In the genomic region with DNA sequence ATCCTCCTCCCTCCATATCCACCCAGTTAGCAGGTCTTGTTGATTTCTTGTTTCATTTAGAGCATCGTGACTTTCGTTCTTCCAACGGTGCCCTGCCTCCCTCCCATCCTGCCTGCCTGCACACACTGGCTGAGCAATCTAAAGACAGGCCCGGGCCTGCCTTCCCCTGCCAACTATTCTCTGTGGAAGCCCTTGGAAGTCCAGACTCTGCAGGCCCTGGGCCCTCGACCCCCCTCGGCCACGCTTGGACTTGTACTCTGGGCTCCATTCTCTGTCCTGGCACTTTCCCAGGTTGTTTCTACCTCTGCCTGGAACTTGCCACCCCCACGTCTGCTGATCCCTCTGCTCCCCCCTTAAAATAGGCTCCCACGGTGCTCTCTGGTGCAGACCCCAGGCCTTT, we compare ENCODE assay signal across 12 mouse cellular contexts. TPM values are rescaled to one million over a fixed set of nuclear protein-coding genes. Genes with fewer than 3 reads are reported as not detected.
DNase-seq lines count a peak whose midpoint lies in the region; ATAC-seq and TF ChIP-seq lines count a peak whose summit lies in the region.
"Had no signal": no experiment of that assay in that cellular context is flagged by ENCODE, and none has a peak within 500 bp of the region (broad histone marks: within the 10 kb centered on the region; RNA-seq: fewer than 3 reads in every experiment).

No protein-coding gene starts in this region.

- no peak for DNase-seq in heart, postnatal 10 days
- no peak for DNase-seq in midbrain, embryonic 14.5 days
- no peak for DNase-seq in hindbrain, postnatal 0 days (ENCODE audit: low spot score)
- no peak for DNase-seq in left cerebral cortex, postnatal 14 days (ENCODE audit: low spot score in 2 of 2)
- DNase-seq: gastrocnemius, postnatal 10 days; thymus, postnatal 36 days had no signal

- no peaks in the 10 kb centered on the region for H3K9me3 ChIP-seq in heart, embryonic 15.5 days (replicated peaks)
- no peaks in the 10 kb centered on the region for H3K9me3 ChIP-seq in midbrain, embryonic 14.5 days (ENCODE audit: control insufficient read depth, low read length)
- no peaks in the 10 kb centered on the region for H3K9me3 ChIP-seq in midbrain, embryonic 16.5 days (replicated peaks; ENCODE audit: control insufficient read depth, low read length, poor library complexity, severe bottlenecking)
- H3K9me3 ChIP-seq in hindbrain, postnatal 0 days (ENCODE audit: low read length) = no peaks in the 10 kb centered on the region
- no peaks in the 10 kb centered on the region for H3K9me3 ChIP-seq in stomach, embryonic 15.5 days

- no peak for TF ChIP-seq CTCF in hindbrain, postnatal 0 days (IDR thresholded peaks at IDR 0.05; ENCODE audit: low read depth)

- H3K4me1 ChIP-seq in heart, embryonic 15.5 days (replicated peaks) = peaks cover 78% of the 10 kb centered on the region
- H3K4me1 ChIP-seq in midbrain, embryonic 14.5 days (ENCODE audit: control insufficient read depth, insufficient read depth, low read length) = 0 out of 2 replicates have a peak, but pooled peaks cover 3% of the 10 kb centered on the region
- peaks cover 5% of the 10 kb centered on the region for H3K4me1 ChIP-seq in midbrain, embryonic 16.5 days (ENCODE audit: control insufficient read depth, insufficient read depth, low read length)
- H3K4me1 ChIP-seq in hindbrain, postnatal 0 days (ENCODE audit: insufficient read depth, low read length) = peaks cover 30% of the 10 kb centered on the region
- H3K4me1 ChIP-seq in stomach, embryonic 15.5 days = peaks cover 71% of the 10 kb centered on the region

- H3K4me3 ChIP-seq in heart, embryonic 15.5 days = no peak overlapping the region
- no peak overlapping the region for H3K4me3 ChIP-seq in midbrain, embryonic 14.5 days (replicated peaks; ENCODE audit: low read depth, low read length)
- H3K4me3 ChIP-seq in midbrain, embryonic 16.5 days (ENCODE audit: low read depth, low read length) = no peak overlapping the region
- H3K4me3 ChIP-seq in hindbrain, postnatal 0 days (ENCODE audit: low read length) = no peak overlapping the region
- no peak overlapping the region for H3K4me3 ChIP-seq in stomach, embryonic 15.5 days (replicated peaks)

- H3K27ac ChIP-seq in heart, embryonic 15.5 days = peak overlapping the region; percentile 27
- H3K27ac ChIP-seq in midbrain, embryonic 14.5 days (replicated peaks; ENCODE audit: low read depth, low read length) = no peak overlapping the region
- no peak overlapping the region for H3K27ac ChIP-seq in midbrain, embryonic 16.5 days (ENCODE audit: low read length)
- H3K27ac ChIP-seq in hindbrain, postnatal 0 days = peak overlapping the region; percentile 11; the same call in 1 of the 2 replicates
- peak overlapping the region; percentile 49 for H3K27ac ChIP-seq in stomach, embryonic 15.5 days

- no peaks in the 10 kb centered on the region for H3K36me3 ChIP-seq in heart, embryonic 15.5 days
- no peaks in the 10 kb centered on the region for H3K36me3 ChIP-seq in midbrain, embryonic 14.5 days (ENCODE audit: control insufficient read depth, insufficient read depth, low read length)
- H3K36me3 ChIP-seq in midbrain, embryonic 16.5 days (ENCODE audit: control insufficient read depth, insufficient read depth, low read length) = no peaks in the 10 kb centered on the region
- no peaks in the 10 kb centered on the region for H3K36me3 ChIP-seq in hindbrain, postnatal 0 days (ENCODE audit: insufficient read depth, low read length)
- no peaks in the 10 kb centered on the region for H3K36me3 ChIP-seq in stomach, embryonic 15.5 days

- no peak for ATAC-seq in heart, embryonic 15.5 days (replicated peaks; ENCODE audit: insufficient number of reproducible peaks, insufficient read depth, low FRiP score, low read depth)
- ATAC-seq in midbrain, embryonic 14.5 days (ENCODE audit: low FRiP score, low TSS enrichment) = no peak
- ATAC-seq in midbrain, embryonic 16.5 days = no peak
- no peak for ATAC-seq in hindbrain, postnatal 0 days
- no peak for ATAC-seq in stomach, embryonic 15.5 days (ENCODE audit: insufficient read depth, low FRiP score, low read depth)
- ATAC-seq: activated CD4-positive, CD25-positive, alpha-beta regulatory T cell, adult 4 months had no signal

- intact Hi-C loops in heart, postnatal 10 days (cut with DNase I) = no loop called here
- intact Hi-C loops in left cerebral cortex, postnatal 14 days (cut with DNase I) = no loop called here

- 68% methylated on average over 9 of the region's 9 CpGs for WGBS in heart, embryonic 15.5 days
- 83% methylated on average over 9 of the region's 9 CpGs for WGBS in midbrain, embryonic 14.5 days
- 77% methylated on average over 9 of the region's 9 CpGs for WGBS in midbrain, embryonic 16.5 days
- 57% methylated on average over 9 of the region's 9 CpGs for WGBS in hindbrain, postnatal 0 days
- WGBS in stomach, embryonic 15.5 days = 74% methylated on average over 9 of the region's 9 CpGs

- H3K4me2 ChIP-seq in heart, embryonic 15.5 days = no peak overlapping the region
- no peak overlapping the region for H3K4me2 ChIP-seq in midbrain, embryonic 14.5 days (ENCODE audit: low read length)
- H3K4me2 ChIP-seq in midbrain, embryonic 16.5 days (ENCODE audit: low read length) = no peak overlapping the region
- H3K4me2 ChIP-seq in hindbrain, postnatal 0 days (ENCODE audit: low read depth, low read length) = no peak overlapping the region
- no peak overlapping the region for H3K4me2 ChIP-seq in stomach, embryonic 15.5 days

- H3K9ac ChIP-seq in heart, embryonic 15.5 days = peak overlapping the region; percentile 7; the same call in 1 of the 2 replicates
- H3K9ac ChIP-seq in midbrain, embryonic 14.5 days (replicated peaks; ENCODE audit: low read length) = peak overlapping the region; percentile 9; the same call in 1 of the 2 replicates
- H3K9ac ChIP-seq in midbrain, embryonic 16.5 days (ENCODE audit: low read depth, low read length) = no peak overlapping the region
- H3K9ac ChIP-seq in hindbrain, postnatal 0 days (replicated peaks; ENCODE audit: low read length) = no peak overlapping the region
- H3K9ac ChIP-seq in stomach, embryonic 15.5 days = no peak overlapping the region

- H3K27me3 ChIP-seq in heart, embryonic 15.5 days = no peaks in the 10 kb centered on the region
- no peaks in the 10 kb centered on the region for H3K27me3 ChIP-seq in midbrain, embryonic 14.5 days (ENCODE audit: control insufficient read depth, insufficient read depth, low read length)
- H3K27me3 ChIP-seq in midbrain, embryonic 16.5 days (ENCODE audit: control insufficient read depth, insufficient read depth, low read depth, low read length) = no peaks in the 10 kb centered on the region
- no peaks in the 10 kb centered on the region for H3K27me3 ChIP-seq in hindbrain, postnatal 0 days (ENCODE audit: insufficient read depth, low read length)
- H3K27me3 ChIP-seq in stomach, embryonic 15.5 days (replicated peaks) = no peaks in the 10 kb centered on the region

RNA-seq across cellular contexts. Expression of gene Pxn, which starts 19.5 kb away (rescaled TPM):
- 33.5 and 46.2 TPM in 2 replicates for polyA plus RNA-seq in heart, embryonic 15.5 days (2015; fragmentation: Nextera tagmentation; extraction: Ambion mirVana)
- total RNA-seq in heart, postnatal 10 days (2021) = 10 to 100 TPM; 58.9 to 64.7 TPM
- 10.9 and 11.3 TPM in 2 replicates for polyA plus RNA-seq in midbrain, embryonic 14.5 days (2014; fragmentation: Nextera tagmentation; extraction: Ambion mirVana)
- 18.3 and 18.5 TPM in 2 replicates for polyA plus RNA-seq in midbrain, embryonic 16.5 days (2015; fragmentation: Nextera tagmentation; extraction: Ambion mirVana)
- total RNA-seq in hindbrain, postnatal 0 days (2014; rRNA removed) = 40.6 and 41.0 TPM in 2 replicates
- polyA plus RNA-seq in hindbrain, postnatal 0 days (2015; fragmentation: Nextera tagmentation; extraction: Ambion mirVana) = 16.8 and 18.0 TPM in 2 replicates
- 37.0 and 43.0 TPM in 2 replicates for polyA plus RNA-seq in stomach, embryonic 15.5 days (2015; fragmentation: Nextera tagmentation; extraction: Ambion mirVana)
- 10 to 100 TPM; 20.8 to 22.1 TPM for total RNA-seq in left cerebral cortex, postnatal 14 days (2021)

RNA-seq across cellular contexts. Expression of gene Rplp0, which starts 33.3 kb away (rescaled TPM):
- polyA plus RNA-seq in heart, embryonic 15.5 days (2015; fragmentation: Nextera tagmentation; extraction: Ambion mirVana) = 925 and 1,001 TPM in 2 replicates
- total RNA-seq in heart, postnatal 10 days (2021) = 100 to 1,000 TPM; 788 to 793 TPM
- polyA plus RNA-seq in midbrain, embryonic 14.5 days (2014; fragmentation: Nextera tagmentation; extraction: Ambion mirVana) = 1,038 and 1,071 TPM in 2 replicates
- polyA plus RNA-seq in midbrain, embryonic 16.5 days (2015; fragmentation: Nextera tagmentation; extraction: Ambion mirVana) = 794 and 826 TPM in 2 replicates
- total RNA-seq in hindbrain, postnatal 0 days (2014; rRNA removed) = 1,557 and 1,861 TPM in 2 replicates
- 786 and 796 TPM in 2 replicates for polyA plus RNA-seq in hindbrain, postnatal 0 days (2015; fragmentation: Nextera tagmentation; extraction: Ambion mirVana)
- 1,425 and 1,562 TPM in 2 replicates for polyA plus RNA-seq in stomach, embryonic 15.5 days (2015; fragmentation: Nextera tagmentation; extraction: Ambion mirVana)
- total RNA-seq in left cerebral cortex, postnatal 14 days (2021) = 100 to 1,000 TPM; 286 to 303 TPM

RNA-seq across cellular contexts. Expression of gene Gcn1l1, which starts 39.1 kb away (rescaled TPM):
- 20.9 and 28.8 TPM in 2 replicates for polyA plus RNA-seq in heart, embryonic 15.5 days (2015; fragmentation: Nextera tagmentation; extraction: Ambion mirVana)
- total RNA-seq in heart, postnatal 10 days (2021) = 10 to 100 TPM; 47.2 to 51.7 TPM
- 40.5 and 51.2 TPM in 2 replicates for polyA plus RNA-seq in midbrain, embryonic 14.5 days (2014; fragmentation: Nextera tagmentation; extraction: Ambion mirVana)
- polyA plus RNA-seq in midbrain, embryonic 16.5 days (2015; fragmentation: Nextera tagmentation; extraction: Ambion mirVana) = 45.1 and 46.7 TPM in 2 replicates
- total RNA-seq in hindbrain, postnatal 0 days (2014; rRNA removed) = 73.4 and 81.7 TPM in 2 replicates
- 22.8 and 24.3 TPM in 2 replicates for polyA plus RNA-seq in hindbrain, postnatal 0 days (2015; fragmentation: Nextera tagmentation; extraction: Ambion mirVana)
- polyA plus RNA-seq in stomach, embryonic 15.5 days (2015; fragmentation: Nextera tagmentation; extraction: Ambion mirVana) = 34.9 and 36.4 TPM in 2 replicates
- total RNA-seq in left cerebral cortex, postnatal 14 days (2021) = 10 to 100 TPM; 64.0 to 69.7 TPM

RNA-seq across cellular contexts. Expression of gene Sirt4, which starts 41.4 kb away (rescaled TPM):
- 20.9 TPM in 2 replicates for polyA plus RNA-seq in heart, embryonic 15.5 days (2015; fragmentation: Nextera tagmentation; extraction: Ambion mirVana)
- 10 to 100 TPM; 14.3 to 20.2 TPM for total RNA-seq in heart, postnatal 10 days (2021)
- polyA plus RNA-seq in midbrain, embryonic 14.5 days (2014; fragmentation: Nextera tagmentation; extraction: Ambion mirVana) = 23.8 and 25.9 TPM in 2 replicates
- polyA plus RNA-seq in midbrain, embryonic 16.5 days (2015; fragmentation: Nextera tagmentation; extraction: Ambion mirVana) = 32.3 and 32.7 TPM in 2 replicates
- 25.8 and 33.7 TPM in 2 replicates for total RNA-seq in hindbrain, postnatal 0 days (2014; rRNA removed)
- 20.2 and 21.8 TPM in 2 replicates for polyA plus RNA-seq in hindbrain, postnatal 0 days (2015; fragmentation: Nextera tagmentation; extraction: Ambion mirVana)
- polyA plus RNA-seq in stomach, embryonic 15.5 days (2015; fragmentation: Nextera tagmentation; extraction: Ambion mirVana) = 21.7 and 26.6 TPM in 2 replicates
- 10 to 100 TPM; 27.4 to 27.7 TPM for total RNA-seq in left cerebral cortex, postnatal 14 days (2021)

RNA-seq across cellular contexts. Expression of gene Pla2g1b, which starts 59.9 kb away (rescaled TPM):
- polyA plus RNA-seq in heart, embryonic 15.5 days (2015; fragmentation: Nextera tagmentation; extraction: Ambion mirVana) = 0.32 and 0.52 TPM in 2 replicates
- total RNA-seq in heart, postnatal 10 days (2021) = not detected
- polyA plus RNA-seq in midbrain, embryonic 14.5 days (2014; fragmentation: Nextera tagmentation; extraction: Ambion mirVana) = not detected in 2 replicates
- not detected in 2 replicates for polyA plus RNA-seq in midbrain, embryonic 16.5 days (2015; fragmentation: Nextera tagmentation; extraction: Ambion mirVana)
- not detected in 2 replicates for total RNA-seq in hindbrain, postnatal 0 days (2014; rRNA removed)
- polyA plus RNA-seq in hindbrain, postnatal 0 days (2015; fragmentation: Nextera tagmentation; extraction: Ambion mirVana) = not detected in 2 replicates
- 12.0 and 15.4 TPM in 2 replicates for polyA plus RNA-seq in stomach, embryonic 15.5 days (2015; fragmentation: Nextera tagmentation; extraction: Ambion mirVana)
- total RNA-seq in left cerebral cortex, postnatal 14 days (2021) = not detected
- total RNA-seq: gastrocnemius, postnatal 10 days; neutrophil, adult 5-6 weeks had no signal
- polyA plus RNA-seq: activated CD4-positive, CD25-positive, alpha-beta regulatory T cell, adult 4 months; liver, adult 2 months had no signal

Comparison
In these comparisons a context has a peak if more than half of its experiments do, and no peak if none do; other contexts are left out.
1. H3K9ac ChIP-seq: peak in heart, embryonic 15.5 days (single experiment) and midbrain, embryonic 14.5 days (single experiment); none in midbrain, embryonic 16.5 days (single experiment), hindbrain, postnatal 0 days (single experiment) and stomach, embryonic 15.5 days (single experiment).
2. H3K27ac ChIP-seq: peak in heart, embryonic 15.5 days (single experiment), hindbrain, postnatal 0 days (single experiment) and stomach, embryonic 15.5 days (single experiment); none in midbrain, embryonic 14.5 days (single experiment) and midbrain, embryonic 16.5 days (single experiment).